Mouse (Mus musculus) MEL (cell line): ENCODE results near the gene Prr22. TPM values are rescaled to one million over a fixed set of nuclear protein-coding genes. Genes with fewer than 3 reads are reported as not detected.

ENCODE experiments used
- DNase-seq: peaks from one replicate; pipeline ENCODE4 v3.0.0; 2011; ENCODE audit warnings: low read depth, low spot score
- H3K27ac ChIP-seq: 2 replicates; pipeline ENCODE4 v1.5.1; 2012; ENCODE audit warnings: low read depth, mild to moderate bottlenecking, control low read depth, low read length, moderate library complexity; ENCODE audit not compliant: control insufficient read depth
- H3K27me3 ChIP-seq, 2 experiments: fragments of 150-350 bp in 1 of 2; sonication (generic) in 1 of 2; 2 replicates each; pipeline ENCODE4 v1.6.1; 2012; ENCODE audit warnings: low read length in 2 of 2, mild to moderate bottlenecking in 2 of 2, improper control_type of control experiment in 1 of 2, moderate library complexity in 1 of 2; ENCODE audit not compliant: insufficient read depth in 2 of 2, control insufficient read depth in 1 of 2
- H3K36me3 ChIP-seq, 2 experiments: 2 replicates each; pipeline ENCODE4 v1.6.1; 2012 to 2014; ENCODE audit warnings: low read length in 2 of 2, improper control_type of control experiment in 1 of 2, inconsistent platforms in 1 of 2, mild to moderate bottlenecking in 1 of 2; ENCODE audit not compliant: insufficient read depth in 2 of 2, control insufficient read depth in 1 of 2
- H3K4me1 ChIP-seq, 2 experiments: fragments of 150-350 bp in 1 of 2; sonication (generic) in 1 of 2; 2 replicates each; pipeline ENCODE4 v1.6.1; 2012; ENCODE audit warnings: low read length in 2 of 2, improper control_type of control experiment in 1 of 2, mild to moderate bottlenecking in 1 of 2; ENCODE audit not compliant: insufficient read depth in 2 of 2, control insufficient read depth in 1 of 2
- H3K4me3 ChIP-seq, 2 experiments: fragments of 150-350 bp in 1 of 2; sonication (generic) in 1 of 2; 2 replicates each; pipeline ENCODE4 v1.5.1; 2012; ENCODE audit warnings: low read depth in 2 of 2, low read length in 2 of 2, mild to moderate bottlenecking in 2 of 2, moderate library complexity in 2 of 2, control low read depth in 1 of 2, improper control_type of control experiment in 1 of 2; ENCODE audit not compliant: control insufficient read depth in 1 of 2, insufficient read depth in 1 of 2
- H3K79me2 ChIP-seq: 2 replicates; pipeline ENCODE4 v1.6.1; 2012; ENCODE audit warnings: mild to moderate bottlenecking, low read length, moderate library complexity; ENCODE audit not compliant: control insufficient read depth, poor library complexity, insufficient read depth
- H3K9ac ChIP-seq: 2 replicates; pipeline ENCODE4 v1.6.1; 2012; ENCODE audit warnings: low read depth, mild to moderate bottlenecking, control low read depth, low read length, moderate library complexity; ENCODE audit not compliant: control insufficient read depth, poor library complexity, severe bottlenecking
- H3K9me3 ChIP-seq: fragments of 150-350 bp; sonication (generic); replicated peaks from 2 replicates; pipeline ENCODE4 v1.6.1; 2012; ENCODE audit warnings: mild to moderate bottlenecking, low read length, improper control_type of control experiment, moderate library complexity; ENCODE audit not compliant: insufficient read depth
- CHD1 ChIP-seq: IDR thresholded peaks from 2 replicates; pipeline ENCODE4 v1.6.1; 2012; ENCODE audit warnings: low read depth, mild to moderate bottlenecking, inconsistent platforms, low read length, improper control_type of control experiment
- E2F4 ChIP-seq: IDR thresholded peaks from 2 replicates; pipeline ENCODE4 v1.6.1; 2011; ENCODE audit warnings: low read depth, low read length, improper control_type of control experiment, borderline replicate concordance
- ETS1 ChIP-seq: IDR thresholded peaks from 2 replicates; pipeline ENCODE4 v1.6.1; 2012; ENCODE audit warnings: low read depth, mild to moderate bottlenecking, inconsistent platforms, low read length, improper control_type of control experiment, moderate library complexity
- GABPA ChIP-seq: IDR thresholded peaks from 2 replicates; pipeline ENCODE4 v1.6.1; 2012; ENCODE audit warnings: low read depth, mild to moderate bottlenecking, inconsistent platforms, low read length, improper control_type of control experiment, moderate library complexity
- HCFC1 ChIP-seq: IDR thresholded peaks from 2 replicates; pipeline ENCODE4 v1.6.1; 2012; ENCODE audit warnings: low read depth, mild to moderate bottlenecking, inconsistent platforms, low read length, improper control_type of control experiment, moderate library complexity
- KAT2A ChIP-seq: conservative IDR thresholded peaks from 2 replicates; pipeline ENCODE4 v1.6.1; 2012; ENCODE audit warnings: low read depth, low read length, improper control_type of control experiment, inconsistent platforms
- MAFK ChIP-seq: IDR thresholded peaks from 2 replicates; pipeline ENCODE4 v1.6.1; 2011; ENCODE audit warnings: low read depth, mild to moderate bottlenecking, low read length, improper control_type of control experiment, borderline replicate concordance
- MAX ChIP-seq: IDR thresholded peaks from 2 replicates; pipeline ENCODE4 v1.6.1; 2011; ENCODE audit warnings: low read length, improper control_type of control experiment
- MAZ ChIP-seq: IDR thresholded peaks from 2 replicates; pipeline ENCODE4 v1.6.1; 2012; ENCODE audit warnings: low read depth, mild to moderate bottlenecking, inconsistent platforms, low read length, improper control_type of control experiment
- MXI1 ChIP-seq: IDR thresholded peaks from 2 replicates; pipeline ENCODE4 v1.6.1; 2011; ENCODE audit warnings: mild to moderate bottlenecking, low read depth, low read length, improper control_type of control experiment
- MYB ChIP-seq: IDR thresholded peaks from 2 replicates; pipeline ENCODE4 v1.6.1; 2011; ENCODE audit warnings: mild to moderate bottlenecking, low read depth, low read length, improper control_type of control experiment
- NELFE ChIP-seq: IDR thresholded peaks from 2 replicates; pipeline ENCODE4 v1.6.1; 2011; ENCODE audit warnings: low read depth, low read length, improper control_type of control experiment
- NRF1 ChIP-seq: IDR thresholded peaks from 2 replicates; pipeline ENCODE4 v1.6.1; 2014; ENCODE audit warnings: low read depth, mild to moderate bottlenecking, inconsistent platforms, low read length, improper control_type of control experiment, moderate library complexity; ENCODE audit not compliant: poor library complexity, insufficient read depth, severe bottlenecking
- POLR2A ChIP-seq, 2 experiments: IDR thresholded peaks; 2 replicates each; pipeline ENCODE4 v1.6.1; 2011 to 2012; ENCODE audit warnings: low read length in 2 of 2, mild to moderate bottlenecking in 2 of 2, control low read depth in 1 of 2, improper control_type of control experiment in 1 of 2, low read depth in 1 of 2, moderate library complexity in 1 of 2; ENCODE audit not compliant: control insufficient read depth in 1 of 2, insufficient read depth in 1 of 2, poor library complexity in 1 of 2
- RAD21 ChIP-seq: IDR thresholded peaks from 2 replicates; pipeline ENCODE4 v1.6.1; 2011; ENCODE audit warnings: mild to moderate bottlenecking, low read depth, low read length, improper control_type of control experiment
- SIN3A ChIP-seq: IDR thresholded peaks from 2 replicates; pipeline ENCODE4 v1.6.1; 2012; ENCODE audit warnings: low read length, improper control_type of control experiment, inconsistent platforms
- TAL1 ChIP-seq: IDR thresholded peaks from 2 replicates; pipeline ENCODE4 v1.6.1; 2012; ENCODE audit warnings: mild to moderate bottlenecking, inconsistent platforms, low read length, moderate library complexity, mixed read lengths
- TBP ChIP-seq: IDR thresholded peaks from 2 replicates; pipeline ENCODE4 v1.8.0; 2011; ENCODE audit warnings: low read depth, low read length, improper control_type of control experiment
- USF2 ChIP-seq, 2 experiments: IDR thresholded peaks; 2 replicates each; pipeline ENCODE4 v1.6.1; 2011 to 2012; ENCODE audit warnings: improper control_type of control experiment in 2 of 2, low read length in 2 of 2, borderline replicate concordance in 1 of 2, inconsistent platforms in 1 of 2, low read depth in 1 of 2, mild to moderate bottlenecking in 1 of 2; ENCODE audit not compliant: insufficient read depth in 1 of 2
- ZKSCAN1 ChIP-seq: IDR thresholded peaks from 2 replicates; pipeline ENCODE4 v1.6.1; 2012; ENCODE audit warnings: low read depth, mild to moderate bottlenecking, inconsistent platforms, low read length, improper control_type of control experiment, moderate library complexity
- polyA plus RNA-seq, 2 experiments: library from polyadenylated mRNA; stranded (reverse) in 1 of 2; unstranded in 1 of 2; fragments of >175 nt in 1 of 2; fragments of >200 nt in 1 of 2; gene quantifications; 2 replicates each; pipeline versions ENCODE4 v1.2.1 to v1.2.4; 2012; ENCODE audit warnings: low replicate concordance in 2 of 2, low read depth in 1 of 2; ENCODE audit not compliant: insufficient read length in 2 of 2, insufficient read depth in 1 of 2, missing spikeins in 1 of 2
- total RNA-seq: library from RNA; depleted of rRNA; stranded (reverse); fragments of 300-350 nt; gene quantifications from 2 replicates; pipeline ENCODE4 v1.2.3, GENCODE M21; 2012

Prr22 gene
- total and polyA plus RNA-seq, 3 experiments, result 1.3 to 5.5 TPM; not detected in 1

DNA sequence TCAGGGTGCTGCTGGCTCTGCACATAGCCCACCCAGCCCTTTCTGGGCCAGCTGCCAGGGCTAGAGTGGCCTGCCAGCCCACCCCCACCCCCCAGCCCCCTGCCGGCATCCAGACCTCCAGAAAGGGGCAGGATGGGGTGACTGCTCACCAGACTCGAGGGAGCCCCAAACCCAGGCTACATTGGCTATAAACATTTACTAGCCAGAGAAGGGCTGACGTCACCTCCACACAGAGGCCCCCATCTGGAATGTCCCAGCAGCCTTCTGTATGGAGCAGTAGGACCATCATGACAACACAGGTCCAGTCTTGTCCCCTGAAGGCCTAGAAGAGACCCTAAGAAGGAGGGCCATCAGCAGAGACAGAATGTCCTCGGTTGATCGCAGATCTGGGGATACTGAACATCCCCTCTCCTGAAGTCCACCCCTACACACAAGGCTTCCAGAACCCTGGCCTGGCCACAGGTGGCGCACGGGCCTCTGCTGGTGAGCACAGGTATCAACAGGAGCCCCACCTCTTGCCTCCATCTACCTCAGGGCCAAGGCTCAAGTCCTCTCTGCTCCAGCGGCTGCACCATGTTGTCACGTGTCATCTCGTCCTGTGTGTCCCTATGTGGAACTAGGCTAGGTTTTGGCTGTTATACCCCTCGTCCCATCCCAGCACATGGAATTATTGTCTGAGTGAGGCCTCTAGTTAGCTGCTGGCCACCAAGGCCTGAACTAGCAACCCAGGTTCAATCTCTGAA is 46.5 kb upstream of the Prr22 start:
- TF ChIP-seq RAD21 (no peak), MAZ (no peak), POLR2A (IDR thresholded peaks at IDR 0.05; ENCODE audit: control insufficient read depth in 1 of 2, insufficient read depth in 1 of 2, low read depth in 1 of 2, low read length in 2 of 2, poor library complexity in 1 of 2) (no peak), KAT2A (no peak), MYB (no peak), TAL1 (no peak), ETS1 (no peak), ZKSCAN1 (no peak), GABPA (no peak), MAX (no peak), TBP (no peak), USF2 (IDR thresholded peaks at IDR 0.05; ENCODE audit: borderline replicate concordance in 1 of 2, insufficient read depth in 1 of 2, low read depth in 1 of 2, low read length in 2 of 2) (no peak)
- Histone ChIP-seq H3K36me3 (peaks cover 0 to 2% of the 10 kb centered on the region in 2 experiments; a peak in 1 of 4 replicates), H3K79me2 (peaks cover 9% of the 10 kb centered on the region), H3K27me3 (no peaks in the 10 kb centered on the region), H3K9ac (no peak overlapping the region), H3K27ac (no peak overlapping the region), H3K4me1 (peaks cover 0 to 3% of the 10 kb centered on the region in 2 experiments; a peak in 1 of 4 replicates), H3K4me3 (no peak overlapping the region), H3K9me3 (no peaks in the 10 kb centered on the region)
- DNase-seq, result no peak

DNA sequence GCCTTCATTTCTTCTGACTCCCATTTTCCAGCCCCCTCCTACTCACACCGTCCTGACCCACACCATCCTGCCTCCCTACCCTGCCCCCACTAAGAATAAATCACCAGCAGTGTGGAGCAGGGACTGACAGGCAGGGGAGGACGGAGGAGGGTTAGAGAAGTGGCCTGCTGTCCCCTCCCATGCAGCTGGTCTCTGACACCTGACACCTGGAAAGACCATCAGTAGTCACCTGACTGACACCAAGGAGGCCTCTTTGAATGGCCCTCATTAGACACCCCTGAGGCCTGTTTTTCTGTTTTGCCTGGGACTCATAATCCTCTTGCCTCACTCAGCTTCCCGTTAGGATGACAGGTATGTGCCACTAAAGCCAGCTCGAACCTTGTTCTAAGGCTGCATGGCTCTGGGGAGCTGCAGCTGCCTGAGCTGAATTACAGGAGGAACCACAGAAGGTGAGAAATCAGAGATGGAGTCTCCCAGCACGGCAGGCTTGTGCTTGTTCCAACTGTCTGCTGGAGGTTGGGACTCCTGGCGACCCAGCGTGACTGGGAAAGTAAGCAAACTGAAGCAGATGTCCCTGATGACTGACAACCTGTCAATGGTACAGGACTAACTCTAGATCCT is 42.9 kb upstream of the Prr22 start:
- TF ChIP-seq SIN3A, result no peak
- no peak for TF ChIP-seq NRF1
- TF ChIP-seq MAFK, result no peak
- TF ChIP-seq E2F4, result no peak
- TF ChIP-seq HCFC1, result no peak
- TF ChIP-seq CHD1, result no peak
- no peak for TF ChIP-seq TAL1
- no peak for TF ChIP-seq MXI1
- no peak for TF ChIP-seq NELFE
- TF ChIP-seq, all 39 proteins: peak for 0
- H3K27me3 ChIP-seq, result peaks cover 0 to 1% of the 10 kb centered on the region in 2 experiments; a peak in 3 of 4 replicates
- no peaks in the 10 kb centered on the region for H3K9me3 ChIP-seq
- no peaks in the 10 kb centered on the region for H3K4me1 ChIP-seq
- H3K27ac ChIP-seq, result no peak overlapping the region
- H3K4me3 ChIP-seq, result no peak overlapping the region
- H3K9ac ChIP-seq, result no peak overlapping the region
- no peaks in the 10 kb centered on the region for H3K36me3 ChIP-seq
- H3K79me2 ChIP-seq, result no peaks in the 10 kb centered on the region
- no peak for DNase-seq
